Mouse (Mus musculus) urinary bladder, postnatal 14 days (tissue): ENCODE measurements around the gene Gdf2.

Experiments used
- DNase-seq: peaks from one replicate; pipeline ENCODE4 v3.0.0; 2021; ENCODE audit warnings: low spot score

Gene Gdf2

GRCm38 (mm10) chr14:33940739-33941138 is at the start of gene Gdf2:
Gene Gdf2, plus strand, starts transcription at chr14:33941039.
- no peak for DNase-seq

GRCm38 (mm10) chr14:33891507-33891906 is 49.3 kb upstream of the Gdf2 start:
- no peak for DNase-seq

DNA sequence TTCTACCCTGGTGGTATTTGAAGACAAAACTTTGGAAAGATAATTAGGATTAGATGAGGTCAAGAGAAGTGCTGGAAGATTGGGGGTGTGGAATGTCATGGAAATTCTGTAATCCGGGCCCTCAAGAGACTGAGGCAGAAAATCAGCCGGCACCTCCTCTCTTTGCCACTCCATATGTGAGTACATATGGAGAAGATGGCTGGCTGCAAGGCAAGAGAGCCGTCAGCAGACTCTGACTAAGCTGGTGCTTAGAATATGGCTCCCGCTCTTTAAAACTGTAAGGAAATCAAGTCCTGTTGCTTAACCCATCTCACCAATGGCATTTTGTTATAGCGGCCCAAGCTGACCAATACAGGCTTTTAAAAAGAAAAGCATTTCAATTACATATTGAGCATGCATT is 45.1 kb upstream of the Gdf2 start:
- DNase-seq = no peak

DNA sequence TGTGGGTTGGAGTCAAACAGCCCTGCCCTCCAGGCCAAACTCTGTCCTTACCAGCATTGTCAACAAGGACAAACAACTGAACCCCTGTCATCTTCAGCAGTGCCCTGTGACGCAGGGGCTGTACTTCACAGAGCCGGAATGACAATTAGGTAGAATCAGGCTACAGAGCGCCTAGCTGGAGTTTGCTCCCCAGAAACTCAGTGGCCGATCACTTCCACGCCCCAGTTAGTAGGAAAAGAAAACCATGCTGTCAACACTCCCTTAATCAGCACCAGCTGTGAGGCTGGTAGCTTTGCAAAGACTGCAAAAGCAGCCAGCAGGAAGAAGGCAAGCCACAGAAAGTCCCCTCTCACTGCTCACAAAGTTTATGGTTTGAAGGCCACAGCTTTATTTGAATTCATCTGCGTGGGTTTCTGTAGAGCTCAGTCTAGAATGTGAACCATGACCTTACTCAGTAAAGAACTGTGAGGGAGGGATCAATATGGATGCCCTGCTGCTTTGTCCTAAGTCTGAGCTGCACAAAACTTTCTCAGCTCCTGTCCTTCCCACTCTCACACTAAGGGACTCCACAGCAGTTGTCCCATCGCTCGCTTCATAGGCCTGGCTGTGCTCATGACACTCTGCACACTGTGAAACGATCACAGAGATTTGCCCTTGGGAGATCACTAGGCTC is 44.1 kb upstream of the Gdf2 start:
- DNase-seq = no peak

DNA sequence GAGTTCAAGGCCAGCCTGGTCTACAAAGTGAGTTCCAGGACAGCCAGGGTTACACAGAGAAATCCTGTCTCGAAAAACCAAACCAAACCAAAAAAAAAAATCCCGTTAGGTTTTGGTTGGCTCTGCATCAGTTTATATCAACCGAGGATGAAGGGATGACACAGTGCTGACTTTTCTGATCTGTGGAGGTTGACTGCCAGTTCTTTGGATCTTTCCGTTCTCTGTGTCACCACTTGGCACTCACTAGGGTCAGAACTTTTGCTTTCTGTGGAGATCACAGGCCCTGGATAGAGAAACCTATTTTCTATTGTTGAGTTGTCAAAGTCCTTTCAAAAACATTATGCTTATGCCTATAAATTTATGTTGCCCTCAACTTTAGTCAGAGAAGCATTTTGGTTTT is 38.1 kb upstream of the Gdf2 start:
- DNase-seq = no peak

- DNase-seq = no peak
Observed at GRCm38 (mm10) chr14:33903199-33903598, 37.6 kb upstream of the Gdf2 start.

DNA sequence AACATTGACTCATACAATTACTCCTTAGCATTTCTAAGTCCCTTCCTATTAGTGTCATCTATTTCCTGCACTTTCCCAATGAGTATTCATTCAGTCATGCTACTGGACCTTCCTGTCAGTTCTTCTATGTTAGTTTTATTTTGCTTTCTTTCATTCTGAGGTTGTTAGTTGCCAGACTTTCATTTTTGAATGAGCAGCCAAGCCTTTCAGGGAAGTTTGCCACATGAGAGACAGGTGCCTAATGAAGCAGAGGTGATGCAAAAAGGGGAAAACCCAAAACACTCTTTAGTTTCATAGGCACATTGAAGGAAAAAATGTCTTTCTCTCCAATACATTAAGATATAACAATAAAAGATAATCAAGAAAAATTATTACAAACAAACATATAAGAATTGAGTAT is 36.0 kb upstream of the Gdf2 start:
- no peak for DNase-seq

DNA sequence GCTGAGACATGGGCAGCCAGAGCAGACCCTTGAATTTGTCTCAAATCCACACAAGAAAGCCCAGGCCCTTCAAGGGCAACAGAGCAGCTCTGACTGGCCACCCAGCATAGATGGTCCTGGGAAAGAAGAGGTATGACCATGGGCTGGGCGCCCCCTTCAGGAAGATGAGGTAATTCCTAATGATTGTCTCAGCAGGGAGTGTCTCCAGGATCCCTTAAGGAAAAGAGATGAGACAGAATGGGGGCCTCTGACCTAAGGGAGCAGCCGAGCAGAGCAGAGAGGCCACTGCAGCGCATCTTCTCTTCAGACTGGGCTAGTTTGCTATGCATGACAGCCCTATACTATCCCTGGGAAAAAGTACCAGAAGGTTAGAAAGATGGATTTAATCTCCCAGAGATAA is 27.1 kb upstream of the Gdf2 start:
- DNase-seq = peak; percentile 62

- no peak for DNase-seq
Observed at GRCm38 (mm10) chr14:33914206-33914605, 26.6 kb upstream of the Gdf2 start.

DNA sequence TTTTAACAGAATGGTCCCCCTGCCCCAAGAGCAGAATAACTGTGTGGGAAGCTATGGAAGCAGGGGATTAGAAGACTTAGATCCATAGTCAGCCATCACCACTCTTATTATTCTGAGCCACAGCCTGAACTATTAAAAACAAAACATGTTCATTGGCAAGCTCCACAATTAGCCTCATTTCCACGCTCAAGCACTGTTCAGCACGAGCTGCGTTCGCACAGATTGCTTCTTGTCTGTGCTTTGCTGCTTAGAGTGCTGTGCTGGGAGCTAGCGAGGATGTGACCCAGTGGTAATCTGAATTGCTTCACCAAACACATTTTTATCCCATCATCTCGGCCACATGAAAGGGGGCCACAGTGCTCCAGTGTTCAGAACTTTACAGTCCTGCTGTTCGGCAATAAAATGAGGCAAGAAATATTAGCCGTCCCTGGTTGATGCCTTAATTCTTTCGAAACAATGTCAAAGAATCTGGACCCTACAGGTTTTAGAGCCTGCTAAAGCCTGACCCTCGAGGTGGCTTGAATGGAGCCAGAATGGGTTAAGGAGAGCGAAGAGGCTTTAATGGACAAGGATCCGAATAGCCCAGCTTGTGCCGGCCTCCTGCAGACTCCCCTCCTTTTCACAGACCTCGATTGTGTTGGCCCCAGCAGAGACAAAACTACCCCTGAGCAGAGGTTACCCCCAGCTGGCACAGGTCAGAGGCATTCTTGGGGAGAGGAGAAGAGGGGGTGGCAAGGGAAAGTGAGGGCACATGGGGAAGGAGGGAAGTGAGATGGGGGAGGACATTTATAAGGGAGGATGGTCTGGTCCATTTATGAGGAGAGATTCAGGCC is 19.9 kb upstream of the Gdf2 start:
- no peak for DNase-seq

DNA sequence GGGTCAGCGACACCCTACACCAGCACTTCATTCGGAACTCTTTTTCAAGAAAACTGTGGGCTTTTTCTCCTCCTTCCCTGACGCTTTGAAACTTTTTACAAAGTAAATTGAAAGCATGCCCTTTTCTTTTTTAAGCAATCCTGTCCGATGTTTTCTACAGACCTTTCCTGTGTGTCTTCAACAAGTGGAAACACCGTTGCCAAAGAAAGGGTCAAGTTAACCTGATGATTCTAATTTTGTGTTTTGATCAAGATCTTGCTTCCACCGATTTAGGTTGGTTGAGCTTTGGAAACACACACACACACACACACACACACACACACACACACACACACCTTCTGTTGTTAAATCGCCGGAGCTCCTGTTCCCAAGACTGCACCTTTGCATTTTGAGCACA is 18.1 kb upstream of the Gdf2 start:
- DNase-seq = no peak

DNA sequence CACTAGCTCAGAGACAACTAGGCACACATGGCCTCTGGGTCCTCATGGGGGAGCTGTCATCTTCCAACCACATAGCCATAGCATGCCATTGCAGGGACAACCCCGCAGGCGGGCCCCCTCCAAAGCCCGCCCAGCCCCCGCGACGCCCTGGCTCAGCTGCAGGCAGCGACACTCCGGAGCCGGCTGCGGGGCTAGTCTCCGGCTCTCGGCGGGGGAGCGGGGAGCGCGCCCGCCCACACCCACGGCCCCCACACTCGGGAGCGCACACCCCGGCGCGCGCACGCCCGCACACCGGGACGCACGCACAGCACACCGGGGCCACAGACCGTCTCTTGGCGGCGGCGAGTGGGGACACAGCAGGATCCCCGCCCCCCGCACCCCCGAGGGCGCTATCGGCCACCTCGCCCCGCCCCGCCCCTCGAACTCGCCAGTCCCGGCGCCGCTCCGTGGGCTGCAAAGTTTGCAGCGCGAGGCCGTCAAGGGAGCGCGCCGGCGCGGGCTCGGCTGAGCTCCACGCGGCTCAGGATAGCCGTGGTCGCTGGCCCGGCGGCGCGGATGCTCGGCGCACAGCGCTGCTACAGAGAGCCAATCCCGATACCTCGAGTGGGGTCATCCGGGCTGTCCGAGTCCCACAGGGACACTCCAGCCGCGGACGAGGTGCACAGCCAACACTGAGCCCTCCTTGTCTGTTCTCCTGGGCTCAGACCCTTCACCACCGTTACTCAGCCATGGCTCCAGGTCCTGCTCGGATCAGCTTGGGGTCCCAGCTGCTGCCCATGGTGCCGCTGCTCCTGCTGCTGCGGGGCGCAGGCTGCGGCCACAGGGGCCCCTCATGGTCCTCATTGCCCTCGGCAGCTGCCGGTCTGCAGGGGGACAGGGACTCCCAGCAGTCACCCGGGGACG is 17.4 kb upstream of the Gdf2 start, which contains the start of gene Gdf10:
TSS of gene Gdf10 (plus strand) at position 420 of the 903 bp plus-strand sequence.
- peak; percentile 23 for DNase-seq

DNA sequence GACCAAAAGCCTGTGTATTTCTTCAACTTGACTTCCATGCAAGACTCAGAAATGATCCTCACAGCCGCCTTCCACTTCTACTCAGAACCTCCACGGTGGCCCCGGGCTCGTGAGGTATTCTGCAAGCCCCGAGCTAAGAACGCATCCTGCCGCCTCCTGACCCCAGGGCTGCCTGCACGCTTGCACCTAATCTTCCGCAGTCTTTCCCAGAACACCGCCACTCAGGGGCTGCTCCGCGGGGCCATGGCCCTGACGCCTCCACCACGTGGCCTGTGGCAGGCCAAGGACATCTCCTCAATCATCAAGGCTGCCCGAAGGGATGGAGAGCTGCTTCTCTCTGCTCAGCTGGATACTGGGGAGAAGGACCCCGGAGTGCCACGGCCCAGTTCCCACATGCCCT is 9.0 kb upstream of the Gdf2 start:
- no peak for DNase-seq

- DNase-seq = peak; percentile 75
Observed at GRCm38 (mm10) chr14:33932935-33933703, 7.7 kb upstream of the Gdf2 start.

- DNase-seq = peak; percentile 60
Observed at GRCm38 (mm10) chr14:33933778-33934317, 7.0 kb upstream of the Gdf2 start.

DNA sequence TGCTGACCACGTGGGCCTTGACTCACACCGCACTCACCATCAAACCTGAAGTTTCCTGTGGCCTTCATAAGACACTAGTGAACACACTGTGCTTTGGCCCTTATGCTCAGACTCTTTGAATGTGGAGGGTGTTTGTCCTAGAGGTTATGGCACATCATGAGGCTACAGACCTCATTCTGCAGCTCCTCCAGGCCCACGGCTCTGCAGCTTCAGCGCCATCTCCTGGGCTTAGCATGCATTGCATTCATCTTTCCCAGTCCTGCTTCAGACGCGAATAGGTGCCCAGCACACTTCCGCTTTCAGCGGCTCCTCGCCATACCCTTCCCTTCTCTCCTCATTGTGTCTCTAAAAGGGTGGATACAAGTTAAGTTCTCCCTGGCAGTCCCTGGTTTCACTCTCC is 1.7 kb upstream of the Gdf2 start:
- DNase-seq = peak; percentile 73

GRCm38 (mm10) chr14:33942222-33942621 is 1.4 kb downstream of the Gdf2 start:
- no peak for DNase-seq

- DNase-seq = no peak
Observed at GRCm38 (mm10) chr14:33946125-33946524, 5.3 kb downstream of the Gdf2 start.

DNA sequence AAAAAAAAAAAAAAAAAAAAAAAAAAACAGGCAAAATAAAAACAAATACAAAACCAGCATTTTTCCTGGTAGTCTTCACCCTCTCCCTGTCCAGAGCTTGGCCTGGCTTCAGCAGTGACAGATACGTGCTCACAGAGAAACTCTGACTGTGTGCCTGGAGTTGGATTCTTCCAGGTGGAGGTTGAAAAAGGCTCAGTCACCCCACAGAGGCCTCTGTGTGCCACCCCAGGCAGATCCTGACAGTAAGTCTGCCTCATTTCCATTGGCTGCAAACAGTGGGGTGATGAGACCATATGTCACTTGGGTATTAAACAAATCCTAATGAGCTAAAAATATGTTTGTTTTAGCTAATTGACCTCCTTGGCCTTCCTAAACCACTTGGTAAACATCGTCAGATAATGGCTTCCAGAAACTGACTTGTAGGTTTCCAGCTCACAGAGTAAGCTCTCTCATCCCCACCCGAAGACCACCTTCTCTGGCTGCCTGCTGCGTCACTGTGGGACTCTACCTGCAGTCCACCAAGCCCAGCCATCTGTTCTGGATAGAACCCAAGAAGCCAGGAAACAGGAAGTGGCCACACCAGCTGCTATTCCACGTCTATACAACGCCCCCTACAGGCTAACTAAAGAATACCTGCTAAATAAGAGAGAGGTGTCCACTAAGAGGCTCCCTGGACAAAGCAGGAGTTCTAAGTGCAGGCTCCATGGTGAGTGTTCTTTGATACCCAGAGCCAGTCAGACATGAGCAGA is 11.6 kb downstream of the Gdf2 start:
- DNase-seq = no peak

DNA sequence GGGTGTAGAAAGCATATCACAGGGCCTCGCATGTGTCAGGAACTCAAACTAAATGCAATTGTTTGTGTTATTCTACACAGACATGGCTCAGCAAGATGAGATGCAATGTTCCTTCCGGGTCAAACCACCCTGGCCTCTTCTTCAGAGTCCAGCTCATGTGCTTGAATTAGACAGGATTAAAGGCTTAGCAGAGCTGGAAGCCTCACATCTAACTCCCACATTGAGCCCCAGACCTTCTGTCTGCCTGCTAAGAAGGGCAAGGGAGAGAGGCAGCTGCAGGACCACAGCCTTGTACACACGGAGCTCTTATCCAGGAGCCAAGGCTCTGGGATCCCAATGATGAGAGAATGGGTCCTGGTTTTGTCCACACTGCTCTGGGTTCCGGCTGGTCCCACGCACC is 12.9 kb downstream of the Gdf2 start, which contains the start of gene Rbp3:
TSS of gene Rbp3 (plus strand) at position 243 of the 400 bp plus-strand sequence.
- DNase-seq = no peak

DNA sequence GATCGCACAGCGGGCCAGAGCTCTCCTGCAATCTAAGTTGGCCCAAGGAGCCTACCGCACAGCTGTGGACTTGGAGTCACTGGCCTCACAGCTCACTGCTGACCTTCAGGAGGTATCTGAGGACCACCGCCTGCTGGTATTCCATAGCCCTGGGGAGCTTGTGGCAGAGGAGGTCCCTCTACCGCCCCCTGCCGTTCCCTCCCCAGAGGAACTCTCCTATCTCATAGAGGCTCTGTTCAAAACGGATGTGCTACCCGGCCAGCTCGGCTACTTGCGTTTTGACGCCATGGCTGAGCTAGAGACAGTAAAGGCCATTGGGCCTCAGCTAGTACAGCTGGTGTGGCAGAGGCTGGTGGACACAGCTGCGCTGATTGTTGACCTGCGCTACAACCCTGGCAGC is 15.2 kb downstream of the Gdf2 start:
- DNase-seq = no peak
